Mouse (Mus musculus): ENCODE measurements at regions not wholly inside any gene's neighbourhood (a gene's known extent, or its start where the extent isn't known, plus 50 kb on each side); places are given as distances from the start of the nearest gene placed in this dataset.

- TF ChIP-seq CTCF (IDR thresholded peaks at IDR 0.05; ENCODE audit: insufficient read depth, low read length) (no peak), POLR2A (IDR thresholded peaks at IDR 0.05; ENCODE audit: borderline replicate concordance, extremely low read depth, low read depth, low read length) (no peak)
Measured at GRCm38 (mm10) chr3:52210556-52211302, 57.4 kb upstream of the Foxo1 start.

Measured in lung, adult 2 months (tissue).